8 mouse cellular contexts compared by ENCODE assay signal in the genomic region with DNA sequence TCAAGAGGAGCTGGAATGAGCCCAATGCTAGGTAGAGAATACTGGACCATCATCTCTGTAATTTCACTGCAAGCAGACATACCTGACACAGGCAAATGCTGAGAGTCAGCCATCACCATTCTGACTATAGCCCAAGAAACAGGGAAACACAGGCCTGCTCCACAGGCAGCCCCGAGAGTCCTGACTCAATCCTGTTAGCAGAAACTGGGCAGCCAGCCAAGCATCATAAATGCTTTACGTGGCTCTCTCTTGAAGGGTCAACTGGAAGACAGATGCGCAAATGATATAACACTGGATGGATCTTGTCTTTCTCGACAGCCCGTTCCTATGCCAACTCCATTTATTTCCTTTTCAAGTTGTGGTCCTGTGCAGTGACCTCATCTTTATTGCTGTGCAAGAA. TPM values are rescaled to one million over a fixed set of nuclear protein-coding genes. Genes with fewer than 3 reads are reported as not detected.
A peak's percentile ranks its signal among the peaks of the same experiment; 100 is the strongest.
DNase-seq lines count a peak whose midpoint lies in the region; ATAC-seq lines count a peak whose summit lies in the region.

No protein-coding gene starts in this region.

- no peak overlapping the region for H3K4me2 ChIP-seq in heart, embryonic 15.5 days

- H3K36me3 ChIP-seq in heart, embryonic 15.5 days, result no peaks in the 10 kb centered on the region

- no peaks in the 10 kb centered on the region for H3K9me3 ChIP-seq in heart, embryonic 15.5 days (replicated peaks)

- H3K27ac ChIP-seq in heart, embryonic 15.5 days, result no peak overlapping the region

- no peak for DNase-seq in heart, adult 8-10 months (ENCODE audit: low spot score)
- peak; percentile 24 for DNase-seq in Muller cell, postnatal 12 days (ENCODE audit: inconsistent ontology term)
- DNase-seq in brain, embryonic 18.5 days (ENCODE audit: low read depth, low spot score), result peak; percentile 10
- peak; percentile 77 to 82 for DNase-seq in kidney, postnatal 4 days
- DNase-seq in layer of hippocampus, adult 8-10 months (ENCODE audit: low spot score in 2 of 2), result no peak

- no peaks in the 10 kb centered on the region for H3K27me3 ChIP-seq in heart, embryonic 15.5 days

- WGBS in heart, embryonic 15.5 days, result 19% methylated on average over 5 of the region's 5 CpGs

- H3K4me3 ChIP-seq in heart, embryonic 15.5 days, result no peak overlapping the region

- H3K9ac ChIP-seq in heart, embryonic 15.5 days, result no peak overlapping the region

- 0 out of 2 replicates have a peak, but pooled peaks cover 5% of the 10 kb centered on the region for H3K4me1 ChIP-seq in heart, embryonic 15.5 days (replicated peaks)

- ATAC-seq in heart, embryonic 15.5 days (replicated peaks; ENCODE audit: insufficient number of reproducible peaks, insufficient read depth, low FRiP score, low read depth), result 0 out of 2 replicates have a peak, but pooled peaks have one; percentile 47
- ATAC-seq in CD4-positive, CD25-positive, alpha-beta regulatory T cell, adult 4 months, result no peak
- no peak for ATAC-seq in erythroblast, adult 5-6 weeks (replicated peaks; ENCODE audit: low FRiP score, poor library complexity, severe bottlenecking)

RNA-seq across cellular contexts. Expression of a gene that starts 34.7 kb away (rescaled TPM):
- polyA plus RNA-seq in heart, embryonic 15.5 days (2015; fragmentation: Nextera tagmentation; extraction: Ambion mirVana), result 4.4 and 6.5 TPM in 2 replicates
- total RNA-seq in heart, adult 8-10 months (2022), result 1 to 10 TPM; 1.1 to 1.9 (median 1.9) TPM
- not detected for polyA plus RNA-seq in CD4-positive, CD25-positive, alpha-beta regulatory T cell, adult 4 months (2017; shearing (Covaris generic))
- not detected in 2 replicates for total RNA-seq in erythroblast, adult 5-6 weeks (2015; ENCODE audit: low replicate concordance)
- not detected in 2 replicates for total RNA-seq in erythroblast, adult 5-6 weeks (2017; ENCODE audit: low replicate concordance)
- 1 to 10 TPM in 2 of 4 experiments, under 1 TPM in 2; 0.59 to 1.4 (median 0.92) TPM for total RNA-seq in layer of hippocampus, adult 8-10 months (2022)

Comparison
In these comparisons a context has a peak if more than half of its experiments do, and no peak if none do; other contexts are left out.
1. DNase-seq: peak in Muller cell, postnatal 12 days (single experiment), brain, embryonic 18.5 days (single experiment) and kidney, postnatal 4 days (2 of 2); none in heart, adult 8-10 months (single experiment) and layer of hippocampus, adult 8-10 months (0 of 2).